Mouse (Mus musculus) kidney, adult 10 weeks (tissue): ENCODE data around the gene Gusb. TPM values are rescaled to one million over a fixed set of nuclear protein-coding genes. Genes with fewer than 3 reads are reported as not detected.

Experiments used
- polyA plus RNA-seq: library from polyadenylated mRNA; stranded (reverse); fragments of 350-450 nt; fragmentation: Illumina TruSeq; extraction: RNeasy Lipid Tissue Mini Kit (QIAGEN cat#74804); gene quantifications from one replicate; pipeline ENCODE4 v1.2.3, GENCODE M21; 2014; ENCODE audit warnings: low read depth, low replicate concordance

Gusb gene
- polyA plus RNA-seq, result 13.2 TPM

GRCm38 (mm10) chr5:130002301-130003146 is at the start of gene Gusb:
Gene Gusb (minus strand): TSS chr5:130003049.

GRCm38 (mm10) chr5:130029142-130029897 is 26.5 kb upstream of the Gusb start, which contains the start of the genes Asl and Crcp:
Gene Asl (minus strand): TSS chr5:130029247.
Gene Crcp (plus strand): TSS chr5:130029290.

GRCm38 (mm10) chr5:129941495-129942045 is 61.3 kb downstream of the Gusb start, which contains the start of gene Vkorc1l1:
Gene Vkorc1l1 (plus strand): TSS chr5:129941970.

Other genes starting within 250 kb of the Gusb start
- gene Psph, start 215.6 kb downstream of the Gusb start, polyA plus RNA-seq, result 9.8 TPM
- gene Sumf2, start 156.1 kb downstream of the Gusb start, polyA plus RNA-seq, result 4.6 TPM
- 776 TPM for gene Chchd2, start 115.6 kb downstream of the Gusb start, polyA plus RNA-seq
- 2.1 TPM for gene Zbed5, start 107.3 kb downstream of the Gusb start, polyA plus RNA-seq
- 0.36 TPM for gene Phkg1, start 104.5 kb downstream of the Gusb start, polyA plus RNA-seq
- 5.8 TPM for gene Nupr1l, start 94.5 kb downstream of the Gusb start, polyA plus RNA-seq
- 48.9 TPM for gene Vkorc1l1, start 61.1 kb downstream of the Gusb start, polyA plus RNA-seq
- gene Asl, start 26.2 kb upstream of the Gusb start, polyA plus RNA-seq, result 15.5 TPM
- 16.0 TPM for gene Crcp, start 26.2 kb upstream of the Gusb start, polyA plus RNA-seq
- gene Tpst1, start 70.3 kb upstream of the Gusb start, polyA plus RNA-seq, result 6.8 TPM
- gene Kctd7, start 141.8 kb upstream of the Gusb start, polyA plus RNA-seq, result 1.2 TPM
- 25.6 TPM for gene Rabgef1, start 168.7 kb upstream of the Gusb start, polyA plus RNA-seq
- gene Tmem248, start 214.0 kb upstream of the Gusb start, polyA plus RNA-seq, result 33.4 TPM